Mouse (Mus musculus): ENCODE results near the gene Dgat2l6.

DNA sequence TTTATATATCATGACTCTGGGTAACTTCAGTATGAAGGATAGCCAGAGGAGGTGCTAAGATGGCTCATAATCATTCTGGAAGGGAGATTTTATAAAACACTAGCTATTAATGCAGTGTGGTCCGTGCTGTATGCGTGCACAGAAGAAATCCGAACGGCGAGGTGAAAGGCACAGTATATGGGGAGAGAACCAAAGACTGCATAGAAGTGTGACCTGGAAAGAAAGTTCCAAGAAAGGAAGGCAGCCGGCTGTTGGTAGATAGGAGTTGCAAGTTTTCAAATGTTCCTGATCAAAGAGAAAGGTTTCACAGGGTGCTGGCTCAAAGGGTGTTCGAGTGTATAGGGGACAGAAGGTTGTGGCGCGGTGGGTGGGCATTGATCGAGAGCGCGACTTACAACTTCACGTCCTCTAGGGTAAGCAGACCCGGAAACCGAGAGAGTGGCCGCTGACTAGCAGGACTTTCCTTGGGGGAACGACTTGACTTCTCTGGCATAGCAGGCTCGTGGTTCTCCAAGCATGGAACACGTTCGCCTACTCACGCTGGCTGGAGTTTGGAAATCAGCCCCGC is 31.1 kb upstream of the Dgat2l6 start:
- no peak for TF ChIP-seq CTCF (IDR thresholded peaks at IDR 0.05; ENCODE audit: borderline replicate concordance, insufficient read depth, low read length)
- TF ChIP-seq POLR2A (IDR thresholded peaks at IDR 0.05; ENCODE audit: low read depth, low read length), result no peak
